Mouse (Mus musculus) lung, embryonic 14.5 days (tissue): Measurements from ENCODE around the gene Rabif. TPM values are rescaled to one million over a fixed set of nuclear protein-coding genes. Genes with fewer than 3 reads are reported as not detected.

Experiments
- ATAC-seq: fragments of 200-750 bp; cut with Nextera tagmentation; 2 replicates; pipeline ENCODE4 v1.8.0; 2017; ENCODE audit warnings: mild to moderate bottlenecking, moderate TSS enrichment, moderate library complexity; ENCODE audit not compliant: insufficient read depth
- DNase-seq: peaks from one replicate; pipeline ENCODE4 v3.0.0-alpha.2; 2015
- H3K27ac ChIP-seq: fragments of 300-500 bp; sonication (generic); 2 replicates; pipeline ENCODE4 v1.5.1; 2014; ENCODE audit warnings: low read depth, mild to moderate bottlenecking, moderate library complexity
- H3K27me3 ChIP-seq: fragments of 300-500 bp; sonication (generic); 2 replicates; pipeline ENCODE4 v1.6.1; 2014; ENCODE audit warnings: low read length, control low read depth; ENCODE audit not compliant: insufficient read depth
- H3K36me3 ChIP-seq: fragments of 300-500 bp; sonication (generic); 2 replicates; pipeline ENCODE4 v1.6.1; 2014; ENCODE audit warnings: control low read depth; ENCODE audit not compliant: insufficient read depth
- H3K4me1 ChIP-seq: fragments of 300-500 bp; sonication (generic); 2 replicates; pipeline ENCODE4 v1.6.1; 2014; ENCODE audit warnings: antibody characterized with exemption, control low read depth; ENCODE audit not compliant: insufficient read depth
- H3K4me2 ChIP-seq: fragments of 300-500 bp; sonication (generic); 2 replicates; pipeline ENCODE4 v1.6.1; 2014; ENCODE audit warnings: mild to moderate bottlenecking
- H3K4me3 ChIP-seq: fragments of 300-500 bp; sonication (generic); 2 replicates; pipeline ENCODE4 v1.5.1; 2014; ENCODE audit warnings: low read depth, low read length
- H3K9ac ChIP-seq: fragments of 300-500 bp; sonication (generic); 2 replicates; pipeline ENCODE4 v1.6.1; 2014
- H3K9me3 ChIP-seq: fragments of 300-500 bp; sonication (generic); 2 replicates; pipeline ENCODE4 v1.6.1; 2016; ENCODE audit warnings: low read depth, low read length, control low read depth
- CTCF ChIP-seq: IDR thresholded peaks from 2 replicates; pipeline ENCODE4 v1.5.1; 2016; ENCODE audit warnings: antibody characterized with exemption, low read depth
- WGBS: fragments of 180-500 bp; shearing (Covaris S2); extraction: QIAGEN DNeasy Blood & Tissue Kit; methylation state at CpG from one replicate; pipeline ENCODE4 v1.1.7; 2014; 5-methylcytosine and 5-hydroxymethylcytosine counted together
- polyA plus RNA-seq: library from polyadenylated mRNA; unstranded; fragments of >200 nt; fragmentation: Nextera tagmentation; extraction: Ambion mirVana; gene quantifications from 2 replicates; pipeline ENCODE4 v1.2.1, GENCODE M21; 2014

Rabif gene
- polyA plus RNA-seq, 1 experiment from 2014 or later: 39.6 TPM

DNA sequence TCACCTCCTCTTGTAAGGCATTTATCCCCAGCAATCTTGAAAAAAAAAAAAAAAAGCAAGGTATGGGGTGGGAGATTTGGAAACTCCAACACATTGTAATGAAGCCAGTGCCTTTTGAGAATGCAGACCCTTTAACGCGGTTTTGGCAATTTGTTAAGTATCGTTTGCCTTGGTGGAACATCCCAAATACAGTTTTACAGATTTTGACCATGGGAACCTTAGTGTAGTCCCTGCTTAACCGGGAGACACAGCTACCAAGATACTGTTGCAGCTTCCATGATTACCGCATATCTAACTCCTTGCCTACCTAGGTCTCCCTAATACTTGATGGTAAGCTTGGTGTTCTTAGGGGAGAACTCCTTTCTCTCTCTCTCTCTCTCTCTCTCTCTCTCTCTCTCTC is 38.4 kb upstream of the Rabif start:
- H3K9me3 ChIP-seq: no peaks in the 10 kb centered on the region
- H3K27ac ChIP-seq: no peak overlapping the region
- 0 out of 2 replicates have a peak, but pooled peaks cover 4% of the 10 kb centered on the region for H3K4me1 ChIP-seq
- H3K4me2 ChIP-seq: peak overlapping the region; percentile 63
- H3K27me3 ChIP-seq: no peaks in the 10 kb centered on the region
- H3K9ac ChIP-seq: peak overlapping the region; percentile 95
- peak overlapping the region; percentile 85 for H3K4me3 ChIP-seq
- 19% methylated on average over 5 of the region's 5 CpGs for WGBS
- H3K36me3 ChIP-seq: peaks cover 28% of the 10 kb centered on the region
- no peak for TF ChIP-seq CTCF
- ATAC-seq (no peak), DNase-seq (no peak)

DNA sequence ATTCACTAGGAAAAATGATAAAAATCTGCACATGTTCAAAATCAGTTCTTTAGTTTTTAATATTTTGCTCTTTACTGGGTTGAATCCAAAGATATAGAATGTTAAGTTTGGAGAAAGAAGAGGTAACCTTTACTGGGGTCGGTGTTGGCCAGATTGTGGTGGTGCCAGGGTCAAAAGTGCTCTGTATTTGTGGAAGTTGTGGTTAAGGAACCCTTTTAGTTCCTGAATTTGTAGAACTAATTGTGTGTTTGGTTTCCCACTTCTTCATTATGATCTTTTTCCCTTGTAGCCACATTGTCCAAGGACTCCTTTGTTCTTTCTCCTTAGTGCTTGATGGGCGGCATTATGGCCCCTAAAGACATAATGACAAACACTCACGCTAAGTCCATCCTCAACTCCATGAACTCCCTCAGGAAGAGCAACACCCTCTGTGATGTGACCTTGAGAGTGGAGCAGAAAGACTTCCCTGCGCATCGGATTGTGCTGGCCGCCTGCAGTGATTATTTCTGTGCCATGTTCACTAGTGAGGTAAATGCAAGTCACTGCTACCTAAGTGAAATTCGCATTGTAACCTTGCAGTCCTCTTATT is 36.2 kb upstream of the Rabif start:
- Histone ChIP-seq H3K9ac (no peak overlapping the region), H3K4me3 (no peak overlapping the region), H3K9me3 (no peaks in the 10 kb centered on the region), H3K4me1 (0 out of 2 replicates have a peak, but pooled peaks cover 4% of the 10 kb centered on the region), H3K27me3 (no peaks in the 10 kb centered on the region), H3K27ac (no peak overlapping the region), H3K4me2 (no peak overlapping the region), H3K36me3 (peaks cover 38% of the 10 kb centered on the region)
- DNase-seq (no peak), ATAC-seq (no peak)
- no peak for TF ChIP-seq CTCF
- WGBS: 88% methylated on average over 7 of the region's 7 CpGs

DNA sequence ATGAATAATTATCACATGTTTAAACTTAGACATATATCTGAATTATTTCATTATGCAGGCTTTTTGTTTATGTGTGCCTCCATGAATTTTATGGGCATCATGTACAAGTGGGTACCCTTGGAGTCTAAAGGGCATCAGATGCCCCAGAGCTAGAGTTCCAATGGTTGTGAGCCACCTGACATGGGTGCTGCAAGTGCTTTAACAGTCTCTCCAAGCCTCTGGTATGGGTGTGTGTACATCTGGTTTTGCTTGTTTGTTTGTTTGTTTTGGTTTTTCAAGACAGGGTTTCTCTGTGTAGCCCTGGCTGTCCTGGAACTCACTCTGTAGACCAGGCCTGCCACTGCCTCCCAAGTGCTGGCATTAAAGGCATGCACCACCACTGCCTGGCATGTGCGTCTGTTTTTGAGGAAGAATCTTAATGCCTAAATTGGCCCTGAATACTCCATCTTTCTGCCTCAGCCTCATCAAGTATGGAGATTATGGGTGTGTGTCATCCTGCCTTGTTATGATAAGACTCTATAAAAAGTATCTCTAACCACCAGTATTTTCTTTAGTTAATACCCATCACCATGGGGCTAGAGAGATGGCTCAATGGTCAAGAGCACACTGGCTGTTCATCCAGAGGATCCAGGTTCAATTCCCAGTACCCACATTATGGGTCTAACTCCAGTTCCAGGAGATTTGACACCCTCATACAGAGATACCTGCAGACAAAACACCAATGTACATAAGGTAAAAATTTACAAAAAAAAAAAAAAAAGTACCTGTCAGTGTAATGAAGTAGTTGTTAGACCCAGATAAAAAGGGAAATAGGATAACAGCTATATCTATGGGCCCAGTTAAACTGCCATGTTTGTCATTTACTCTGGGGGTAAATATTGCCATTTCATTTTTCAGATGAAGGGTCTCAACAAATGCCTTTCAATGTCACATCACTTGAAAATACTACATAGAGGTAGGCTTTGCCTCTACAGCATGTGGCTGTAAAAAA is 33.9 kb upstream of the Rabif start:
- no peak overlapping the region for H3K27ac ChIP-seq
- no peaks in the 10 kb centered on the region for H3K27me3 ChIP-seq
- no peaks in the 10 kb centered on the region for H3K9me3 ChIP-seq
- H3K4me2 ChIP-seq: no peak overlapping the region
- 91% methylated on average over 1 of the region's 1 CpGs for WGBS
- 0 out of 2 replicates have a peak, but pooled peaks cover 4% of the 10 kb centered on the region for H3K4me1 ChIP-seq
- no peak overlapping the region for H3K9ac ChIP-seq
- no peak for ATAC-seq
- no peak overlapping the region for H3K4me3 ChIP-seq
- peaks cover 59% of the 10 kb centered on the region for H3K36me3 ChIP-seq
- no peak for DNase-seq
- no peak for TF ChIP-seq CTCF

DNA sequence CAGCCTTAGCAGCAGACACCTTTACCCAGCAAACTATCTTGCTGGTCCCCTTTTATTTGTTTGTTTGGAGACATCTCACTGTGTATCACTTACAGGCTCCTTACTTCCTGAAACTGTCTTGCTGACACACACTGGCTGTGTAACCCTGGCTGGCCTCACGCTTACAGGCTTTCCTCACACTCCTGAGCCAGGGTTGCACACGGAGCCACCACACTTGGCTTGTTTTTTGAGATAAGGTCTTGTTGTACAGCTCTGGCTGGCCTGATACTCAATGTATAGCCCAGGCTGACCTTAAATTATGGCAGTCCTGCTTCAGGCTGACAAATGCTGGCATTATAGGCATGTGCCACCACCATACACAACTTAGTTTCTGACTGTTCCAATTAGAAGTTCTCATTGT is 9.8 kb upstream of the Rabif start:
- H3K27me3 ChIP-seq: no peaks in the 10 kb centered on the region
- H3K4me3 ChIP-seq: no peak overlapping the region
- DNase-seq (no peak), ATAC-seq (no peak)
- H3K27ac ChIP-seq: no peak overlapping the region
- no peak for TF ChIP-seq CTCF
- peaks cover 64% of the 10 kb centered on the region for H3K36me3 ChIP-seq
- no peaks in the 10 kb centered on the region for H3K4me1 ChIP-seq
- no peak overlapping the region for H3K9ac ChIP-seq
- H3K9me3 ChIP-seq: no peaks in the 10 kb centered on the region
- no peak overlapping the region for H3K4me2 ChIP-seq
- WGBS: 92% methylated on average over 2 of the region's 2 CpGs

DNA sequence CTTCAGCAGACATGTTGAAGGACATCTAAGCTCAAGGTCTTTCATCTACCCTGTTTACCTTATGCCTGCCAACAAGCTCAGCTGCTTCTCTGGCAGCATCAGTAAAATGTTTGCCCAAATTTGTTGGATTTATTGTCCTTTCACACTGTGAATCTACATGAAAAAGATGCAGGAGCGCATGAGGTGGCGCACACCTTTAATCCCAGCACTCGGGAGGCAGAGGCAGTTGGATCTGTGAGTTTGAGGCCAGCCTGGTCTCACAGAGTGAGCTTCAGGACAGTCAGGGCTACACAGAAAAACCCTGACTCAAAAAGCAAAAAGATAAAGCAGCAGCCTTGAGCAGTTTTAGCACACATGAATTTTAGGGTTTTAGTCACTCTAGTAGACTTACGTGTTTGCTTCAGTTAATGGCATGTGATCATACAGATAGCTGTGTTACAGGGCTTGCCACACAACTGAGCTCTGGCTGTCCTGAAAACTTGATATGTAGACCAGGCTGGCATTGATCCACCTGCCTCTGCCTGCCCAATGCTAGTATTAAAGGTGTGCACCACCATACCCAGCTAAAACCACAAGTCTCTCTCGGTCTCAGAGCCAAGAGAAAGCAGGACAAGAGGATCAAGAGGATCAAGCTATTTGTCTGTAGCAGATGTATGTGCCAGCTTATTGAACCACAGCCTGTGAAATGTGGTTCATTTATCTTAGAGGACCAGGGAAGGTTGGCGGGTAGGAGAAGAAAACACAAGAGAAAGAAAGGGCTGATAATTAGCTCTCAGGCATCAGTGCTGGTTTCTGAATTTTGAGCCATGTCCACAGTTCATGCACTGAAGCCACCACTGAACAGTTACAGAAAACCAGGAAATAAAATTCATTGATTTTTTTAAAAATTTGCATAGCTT is 3.3 kb upstream of the Rabif start:
- DNase-seq (no peak), ATAC-seq (no peak)
- peaks cover 33% of the 10 kb centered on the region for H3K36me3 ChIP-seq
- H3K4me2 ChIP-seq: no peak overlapping the region
- H3K9ac ChIP-seq: no peak overlapping the region
- whole genome bisulfite sequencing: 90% methylated on average over 6 of the region's 6 CpGs
- TF ChIP-seq CTCF: no peak
- no peaks in the 10 kb centered on the region for H3K27me3 ChIP-seq
- no peak overlapping the region for H3K27ac ChIP-seq
- H3K9me3 ChIP-seq: no peaks in the 10 kb centered on the region
- 0 out of 2 replicates have a peak, but pooled peaks cover 9% of the 10 kb centered on the region for H3K4me1 ChIP-seq
- no peak overlapping the region for H3K4me3 ChIP-seq

DNA sequence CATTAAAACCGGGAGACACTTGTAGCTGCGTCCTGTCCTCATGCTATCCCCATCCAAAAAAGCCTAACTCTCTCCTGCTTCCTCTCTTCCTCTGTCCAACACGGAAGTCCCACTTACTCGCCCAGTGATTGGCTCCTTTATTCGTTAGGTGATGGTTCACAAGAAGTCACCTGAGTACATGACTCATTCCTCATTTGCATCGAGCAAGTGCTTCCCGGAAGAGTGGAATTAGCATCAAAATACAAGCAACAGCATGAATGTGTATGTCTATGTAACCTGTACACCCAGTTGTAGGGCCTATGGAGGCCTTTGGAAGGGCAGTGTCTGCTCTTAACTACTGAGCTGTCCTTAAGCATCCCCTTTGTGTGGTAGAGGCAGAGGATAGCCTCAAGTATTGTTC is 2.2 kb upstream of the Rabif start:
- H3K4me1 ChIP-seq: 0 out of 2 replicates have a peak, but pooled peaks cover 10% of the 10 kb centered on the region
- 72% methylated on average over 7 of the region's 7 CpGs for WGBS
- no peak overlapping the region for H3K4me2 ChIP-seq
- peaks cover 28% of the 10 kb centered on the region for H3K36me3 ChIP-seq
- ATAC-seq: no peak
- H3K4me3 ChIP-seq: no peak overlapping the region
- no peaks in the 10 kb centered on the region for H3K27me3 ChIP-seq
- TF ChIP-seq CTCF: no peak
- DNase-seq: no peak
- no peak overlapping the region for H3K27ac ChIP-seq
- H3K9me3 ChIP-seq: no peaks in the 10 kb centered on the region
- no peak overlapping the region for H3K9ac ChIP-seq
